Mouse (Mus musculus) spleen, embryonic (tissue): ENCODE measurements at regions not wholly inside any gene's neighbourhood (a gene's known extent, or its start where the extent isn't known, plus 50 kb on each side); places are given as distances from the start of the nearest gene placed in this dataset.
"Not testable (repeated sequence)": the region's sequence is repeated elsewhere in the genome, so short reads cannot be mapped to it uniquely, and the experiment has no call there.

Source experiments
- CTCF ChIA-PET: fragments of 350-600 bp; sonication (Branson Sonifier 250); formaldehyde crosslinking; loops from one replicate; lab custom pipeline; 2022; lab: Charles Lee

DNA sequence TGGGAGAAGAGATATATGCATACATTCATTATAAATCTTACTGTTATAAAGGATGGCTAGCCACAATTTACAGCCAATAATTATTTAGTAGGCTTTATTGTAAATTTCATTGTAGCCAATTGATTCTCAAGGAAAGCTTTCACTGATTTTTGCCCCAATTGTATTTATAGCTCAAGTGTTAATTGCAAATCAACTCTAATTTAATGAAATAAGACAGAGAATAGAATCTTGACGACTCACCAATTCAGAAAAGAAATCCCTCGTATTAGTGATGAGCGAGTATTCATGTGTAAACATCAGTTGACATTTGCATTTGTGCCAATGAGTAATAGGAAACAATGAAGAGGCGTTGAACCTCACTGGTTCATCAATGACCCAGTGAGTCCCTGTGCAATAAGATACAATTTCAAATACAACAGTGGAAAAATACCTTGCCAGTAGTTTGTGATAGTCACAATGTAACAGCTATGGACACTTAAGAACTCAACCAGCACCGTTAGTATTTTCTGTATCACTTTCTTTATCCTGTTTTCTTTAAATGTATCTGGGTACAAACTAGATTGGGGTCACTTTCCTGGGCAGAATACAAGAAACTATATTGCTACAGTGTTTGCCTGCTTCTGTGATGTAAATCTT lies 124.6 kb upstream of the Cpsf6 start:
- CTCF ChIA-PET, result no interaction called here

DNA sequence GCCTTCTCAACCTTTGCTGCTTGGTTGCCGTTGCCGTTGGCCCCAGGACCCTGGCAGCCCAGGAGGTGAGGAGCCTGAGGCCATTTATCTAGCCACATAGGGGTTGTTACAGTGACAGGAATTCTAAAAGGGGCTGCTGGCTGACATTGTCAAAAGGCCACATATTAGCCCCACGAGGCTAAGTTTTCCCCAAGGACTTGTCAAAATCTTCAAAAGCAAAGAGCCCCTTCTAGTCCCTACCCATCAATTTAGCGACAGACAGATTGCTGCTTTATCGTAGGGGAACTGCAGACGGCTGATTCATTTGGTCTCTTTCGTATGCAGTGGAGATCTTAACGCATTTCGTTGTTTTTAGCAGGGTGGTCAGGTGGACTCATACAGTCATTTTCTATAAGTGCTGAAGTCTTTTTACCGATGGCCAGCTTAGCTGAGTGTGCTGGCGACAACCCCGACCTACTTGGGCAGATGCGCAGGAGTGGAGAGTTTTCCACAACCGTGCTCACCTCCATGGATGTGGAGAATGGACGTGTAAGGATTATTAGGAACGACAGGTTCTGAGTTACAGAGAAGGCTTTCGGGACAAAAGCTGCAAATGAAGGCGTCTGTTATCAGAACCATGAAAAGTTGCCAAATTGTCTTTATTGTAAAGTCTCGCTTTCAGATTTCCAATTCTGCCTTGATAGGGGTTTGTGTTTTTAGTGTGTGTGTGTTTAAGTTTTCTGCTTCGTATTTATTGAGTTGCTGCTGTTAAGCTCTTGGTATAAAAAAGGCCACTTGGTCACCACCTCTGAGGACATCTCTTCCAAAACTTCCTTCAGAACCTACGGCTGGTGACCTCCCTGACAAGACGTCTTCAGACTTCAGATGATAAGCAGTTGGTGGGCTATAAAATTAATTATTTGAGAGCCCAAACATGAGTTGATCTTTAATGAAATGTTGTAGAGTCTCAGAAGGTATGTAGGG lies 123.7 kb upstream of the Cpsf6 start:
- CTCF ChIA-PET, result no interaction called here

DNA sequence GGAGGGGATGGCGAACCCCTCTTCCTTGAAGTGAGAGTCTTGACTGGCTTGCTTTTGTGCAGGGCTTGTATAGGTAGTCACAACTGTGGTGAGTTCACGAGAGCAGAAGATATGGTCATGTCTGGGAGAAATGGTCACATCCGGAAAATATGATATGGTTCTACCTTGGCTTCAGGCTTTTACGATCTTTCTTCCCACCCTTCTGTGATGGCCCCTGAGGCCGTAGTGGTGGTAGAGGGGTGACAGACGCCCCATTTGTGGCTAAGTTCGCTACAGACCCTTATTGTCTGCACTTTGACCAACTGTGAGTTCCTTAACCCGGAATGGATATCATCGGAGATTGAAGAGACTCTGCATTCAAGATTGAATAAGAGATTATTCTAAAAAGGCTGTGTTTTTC lies 122.9 kb upstream of the Cpsf6 start:
- CTCF ChIA-PET, result no interaction called here

DNA sequence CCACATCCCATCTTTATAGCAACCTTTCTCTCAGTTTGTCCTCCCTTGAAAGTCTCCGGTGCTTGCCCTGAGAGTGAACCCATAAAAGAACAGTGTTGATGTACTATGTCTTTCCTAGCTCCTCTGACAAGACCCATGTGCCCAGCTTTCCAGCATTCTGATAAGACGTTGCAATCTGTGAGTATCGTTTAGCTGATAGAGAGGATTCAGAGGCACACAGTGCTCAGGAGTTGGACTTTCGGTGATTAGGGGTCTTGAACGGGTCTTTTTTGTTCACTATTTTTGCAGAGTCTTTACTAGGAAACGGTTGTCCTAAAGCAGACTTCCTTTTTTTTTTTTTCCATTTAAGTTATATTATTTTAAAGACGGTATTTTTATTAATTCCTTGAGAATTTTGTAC lies 122.3 kb upstream of the Cpsf6 start:
- CTCF ChIA-PET, result no interaction called here

DNA sequence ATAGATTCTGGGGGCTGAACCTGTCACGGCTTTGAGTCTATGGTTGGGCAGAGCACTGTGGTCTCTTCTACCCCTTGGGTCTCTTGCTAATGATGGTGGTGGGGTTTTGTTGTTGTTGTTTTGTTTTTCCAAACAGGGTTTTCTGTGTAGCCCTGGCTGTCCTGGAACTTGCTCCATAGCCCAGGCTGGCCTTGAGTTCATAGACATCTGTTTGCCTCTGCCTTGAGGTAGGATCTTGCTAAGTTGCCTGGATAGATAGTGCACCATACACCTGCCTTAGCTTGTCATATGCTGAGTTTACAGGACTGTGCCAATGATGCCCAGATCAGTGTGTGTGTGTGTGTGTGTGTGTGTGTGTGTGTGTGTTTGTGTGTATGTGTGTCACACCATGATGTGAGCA lies 121.6 kb upstream of the Cpsf6 start:
- CTCF ChIA-PET, result no interaction called here

DNA sequence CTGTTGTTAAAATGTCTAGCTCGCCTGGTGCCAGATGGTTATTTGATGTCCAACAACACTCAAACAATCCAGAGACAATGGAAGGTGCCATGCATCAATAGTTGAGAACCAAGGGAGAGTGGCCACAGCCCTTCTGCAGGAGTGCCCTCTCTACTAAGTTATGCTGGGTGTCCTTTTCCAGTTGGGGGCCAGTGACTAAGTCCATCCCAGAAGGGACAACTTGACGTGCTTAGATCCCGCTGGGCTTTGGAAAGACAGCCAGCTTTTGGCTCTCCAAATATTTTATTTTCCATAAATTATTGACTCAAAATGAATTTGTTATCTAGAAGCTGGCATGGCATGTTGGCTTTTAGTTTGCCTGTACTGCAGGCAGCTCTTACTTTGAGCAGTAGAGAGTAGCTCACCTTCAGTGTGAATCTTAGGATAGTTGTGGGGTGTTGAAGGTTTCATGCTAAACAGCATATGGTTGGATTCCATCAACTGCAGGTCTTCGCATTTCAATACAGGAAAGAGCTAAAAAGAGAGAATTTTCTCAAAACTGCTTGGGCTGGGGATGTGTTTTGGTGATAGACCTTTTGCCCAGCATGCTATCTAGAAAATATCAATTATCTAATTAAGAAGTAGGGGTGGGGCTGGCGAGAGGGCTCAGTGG lies 120.8 kb upstream of the Cpsf6 start:
- CTCF ChIA-PET, result interaction anchor here (0.9 kb wide), 1 partner anchor 15 kb away, joined by 3 read pairs; no protein-coding TSS in a partner anchor

DNA sequence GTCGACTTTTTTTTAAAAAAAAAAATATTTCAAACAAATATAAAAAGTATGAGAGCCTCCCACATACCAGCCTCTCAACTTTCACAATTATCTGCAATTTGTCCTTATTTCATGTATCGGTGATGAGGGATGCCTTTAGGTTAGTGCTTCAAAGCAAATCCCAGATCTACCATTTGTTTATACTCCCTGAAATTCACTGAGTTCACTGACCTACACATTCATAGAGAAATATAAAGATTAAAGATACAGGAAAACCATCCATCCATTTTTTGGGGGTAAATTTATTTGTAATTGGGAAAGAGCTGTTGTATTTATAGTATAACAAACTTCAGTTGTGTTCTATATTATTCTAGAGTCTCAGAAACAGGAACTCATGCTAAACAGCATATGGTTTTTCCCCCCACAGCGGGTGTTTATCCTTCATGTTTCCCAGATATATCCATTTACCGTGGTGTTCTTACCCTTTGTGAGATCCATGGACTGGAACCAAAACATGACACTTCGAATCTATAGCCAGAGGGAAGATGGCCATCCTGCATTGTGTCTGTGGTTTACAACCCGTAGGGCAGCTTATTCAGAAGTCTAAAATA lies 120.1 kb upstream of the Cpsf6 start:
- CTCF ChIA-PET, result interaction anchor here (0.9 kb wide), 1 partner anchor 16 kb away, joined by 3 read pairs; no protein-coding TSS in a partner anchor

DNA sequence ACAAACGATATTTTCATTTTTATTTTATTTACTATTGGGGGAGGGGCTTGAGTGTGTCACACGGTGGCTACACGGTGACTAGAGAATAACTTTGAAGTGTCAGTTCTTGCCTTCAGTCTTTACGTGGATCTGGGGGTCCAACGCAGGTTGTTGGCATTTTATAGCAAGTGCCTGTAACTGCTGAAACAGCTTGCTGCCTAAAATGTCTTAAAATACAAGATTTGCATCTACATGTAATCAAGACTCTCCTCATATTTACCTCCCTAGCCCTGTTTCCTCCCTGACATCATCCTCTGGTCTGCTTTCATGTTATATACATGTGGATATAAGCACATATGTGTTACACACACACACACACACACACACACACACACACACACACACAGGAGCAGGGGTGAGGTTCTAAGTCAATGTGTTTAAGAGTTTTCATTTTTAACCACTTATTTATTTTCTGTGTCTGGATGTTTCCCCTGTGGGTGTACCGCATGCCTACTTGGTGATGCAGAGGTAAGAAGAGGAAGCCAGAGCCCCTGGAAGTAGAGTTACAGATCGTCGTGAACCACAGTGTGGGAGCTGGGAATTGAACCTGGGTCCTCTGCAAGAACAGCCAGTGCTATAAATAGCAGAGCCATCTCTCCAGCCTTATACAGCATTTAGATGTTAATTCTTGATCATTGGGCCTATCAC lies 119.5 kb upstream of the Cpsf6 start:
- CTCF ChIA-PET, result interaction anchor here (0.7 kb wide), 1 partner anchor 46 kb away, joined by 3 read pairs; no protein-coding TSS in a partner anchor

DNA sequence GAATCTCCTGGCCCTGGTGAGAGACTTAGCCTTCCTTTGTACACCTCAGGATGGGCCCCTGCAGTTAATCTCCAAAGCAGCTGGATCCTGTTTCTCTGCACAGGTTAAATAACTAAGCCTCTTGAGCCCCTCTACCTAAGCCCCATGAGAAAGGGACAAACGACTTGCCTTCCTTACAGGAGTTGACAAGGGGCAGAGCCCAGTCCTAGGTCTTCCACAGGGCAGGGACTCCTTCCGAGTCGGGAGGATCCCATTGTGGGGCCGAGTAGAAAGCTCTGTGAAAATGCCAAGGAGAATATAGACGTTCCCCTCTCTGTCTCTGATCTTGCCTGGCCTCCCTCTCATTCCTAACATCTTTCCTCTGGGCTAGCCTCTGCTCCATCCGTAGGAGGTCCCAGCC lies 118.7 kb upstream of the Cpsf6 start:
- CTCF ChIA-PET, result no interaction called here

DNA sequence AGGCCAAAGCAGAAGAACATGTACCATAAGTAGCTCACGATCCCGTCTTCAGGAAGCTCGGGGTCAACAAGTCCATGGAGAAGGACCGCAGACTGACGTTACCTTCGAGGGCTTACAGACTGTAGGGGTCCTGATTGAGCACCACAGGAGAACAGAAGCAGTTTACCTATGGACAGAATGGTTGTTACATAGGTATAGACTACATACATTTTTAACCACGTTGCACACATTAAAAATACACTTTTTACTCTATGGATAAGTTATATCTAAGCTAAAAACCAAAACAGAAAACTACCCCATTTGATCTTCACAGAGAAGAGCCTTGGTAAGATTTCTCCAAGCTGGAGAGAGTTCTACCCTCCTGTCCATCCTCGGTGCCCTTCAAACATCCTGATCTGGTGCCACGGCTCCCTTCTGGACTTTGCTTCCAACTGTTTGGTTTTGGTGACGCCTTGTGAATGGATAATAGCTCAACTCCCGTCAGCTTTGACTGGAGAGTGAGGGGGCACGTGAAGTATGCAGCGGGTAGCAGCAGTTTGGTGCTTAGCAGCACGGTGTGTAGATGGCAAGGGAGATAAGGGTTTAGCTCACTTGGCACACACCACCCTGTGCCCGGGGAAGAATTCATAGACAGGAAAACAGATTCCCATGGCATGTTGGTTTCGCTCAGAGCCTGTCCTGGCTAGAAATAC lies 117.9 kb upstream of the Cpsf6 start:
- CTCF ChIA-PET, result no interaction called here

DNA sequence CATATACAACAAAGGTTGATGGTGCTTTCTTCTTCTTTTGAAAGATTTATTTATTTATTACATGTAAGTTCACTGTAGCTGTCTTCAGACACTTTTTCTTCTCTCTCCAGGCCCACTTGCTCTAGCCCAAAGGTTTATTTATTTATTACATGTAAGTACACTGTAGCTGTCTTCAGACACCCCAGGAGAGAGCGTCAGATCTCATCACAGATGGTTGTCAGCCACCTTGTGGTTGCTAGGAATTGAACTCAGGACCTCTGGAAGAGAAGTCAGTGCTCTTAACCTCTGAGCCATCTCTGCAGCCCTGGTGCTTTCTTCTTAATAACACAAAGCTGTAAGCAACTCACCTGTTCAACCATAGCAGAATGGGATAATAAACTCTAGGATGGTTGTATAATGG lies 117.3 kb upstream of the Cpsf6 start:
- CTCF ChIA-PET, result not testable (repeated sequence)

DNA sequence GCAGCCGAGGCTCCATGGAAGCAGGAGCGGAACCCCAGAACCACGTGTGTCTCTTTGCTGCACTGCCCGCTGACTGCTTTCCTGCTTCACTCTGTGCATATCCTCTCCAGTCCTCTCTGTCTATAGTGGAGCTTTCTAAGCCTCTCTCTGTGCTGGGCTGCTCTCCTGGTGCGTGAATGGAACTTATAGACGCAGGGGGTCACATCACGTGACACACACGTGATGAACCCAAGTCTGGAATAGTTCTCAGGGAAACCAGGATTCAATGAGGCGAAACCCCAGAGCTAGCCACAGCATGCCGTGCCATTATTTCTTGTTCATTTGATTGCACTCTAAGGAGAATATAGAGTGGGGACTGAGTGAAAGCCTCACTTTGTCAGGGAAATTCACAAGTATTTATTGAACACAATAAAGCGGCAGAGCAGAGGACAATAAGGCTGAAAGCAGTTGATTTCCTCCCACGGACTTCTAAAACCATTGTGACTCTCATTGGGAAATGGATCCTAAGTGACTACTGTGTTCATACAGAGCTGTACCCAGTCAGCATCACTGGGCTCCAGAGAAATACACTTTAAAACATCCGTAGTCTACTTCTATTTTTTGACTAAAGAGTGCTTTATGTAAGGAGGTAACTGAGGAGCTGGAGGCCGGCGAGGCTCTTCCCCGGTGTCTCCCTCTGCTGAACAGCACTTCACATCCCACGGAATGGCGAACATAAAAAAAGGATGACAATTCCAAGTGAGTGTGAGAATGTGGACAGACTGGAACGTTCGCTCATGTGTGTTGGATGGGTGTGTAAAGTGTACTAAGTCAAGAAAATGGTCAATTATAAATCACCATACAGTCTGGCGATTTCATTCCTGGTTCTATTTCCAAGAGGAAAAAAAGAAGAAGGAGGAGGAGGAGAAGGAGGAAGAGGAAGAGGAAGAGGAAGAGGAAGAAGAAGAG lies 116.5 kb upstream of the Cpsf6 start:
- CTCF ChIA-PET, result no interaction called here

DNA sequence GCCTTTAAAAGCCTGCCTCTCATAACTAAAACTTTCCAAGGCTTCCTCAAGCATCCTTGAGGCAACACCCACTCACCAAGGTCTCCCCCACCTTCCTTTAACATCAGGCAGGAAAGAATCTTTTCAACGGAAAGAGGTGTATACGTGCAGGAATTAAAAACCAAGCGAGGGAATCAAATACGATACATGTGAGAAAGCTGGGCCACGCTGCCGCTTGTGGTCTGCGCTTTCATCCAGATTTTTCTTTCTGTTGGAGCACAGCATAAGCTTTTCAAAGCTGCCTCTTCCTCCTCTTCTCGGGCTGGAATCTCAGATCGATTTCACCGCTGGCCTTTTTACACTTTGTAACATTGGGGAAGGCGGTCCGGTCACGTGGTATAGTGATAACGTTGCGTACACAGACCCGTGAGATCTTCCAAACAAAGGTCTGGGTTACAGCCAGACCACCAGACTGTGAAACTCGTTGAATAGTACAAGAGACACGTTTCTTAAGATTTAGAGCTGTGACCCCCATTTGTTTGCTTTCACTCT lies 114.4 kb upstream of the Cpsf6 start:
- CTCF ChIA-PET, result no interaction called here

DNA sequence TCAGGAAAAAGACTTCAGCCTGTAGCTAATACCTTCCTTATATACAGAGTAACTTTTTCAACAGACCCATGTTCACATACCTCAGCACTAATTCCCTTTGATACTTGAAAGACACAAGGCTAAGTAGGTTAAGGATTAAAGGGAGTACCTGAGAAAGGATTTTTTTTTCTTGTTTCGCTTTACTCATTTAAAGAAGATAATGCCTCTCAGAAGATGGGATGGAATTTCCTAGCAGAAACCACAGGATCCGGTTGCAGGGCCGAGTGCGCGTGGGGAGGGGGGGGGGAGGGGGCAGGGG lies 114.0 kb upstream of the Cpsf6 start:
- CTCF ChIA-PET, result no interaction called here

DNA sequence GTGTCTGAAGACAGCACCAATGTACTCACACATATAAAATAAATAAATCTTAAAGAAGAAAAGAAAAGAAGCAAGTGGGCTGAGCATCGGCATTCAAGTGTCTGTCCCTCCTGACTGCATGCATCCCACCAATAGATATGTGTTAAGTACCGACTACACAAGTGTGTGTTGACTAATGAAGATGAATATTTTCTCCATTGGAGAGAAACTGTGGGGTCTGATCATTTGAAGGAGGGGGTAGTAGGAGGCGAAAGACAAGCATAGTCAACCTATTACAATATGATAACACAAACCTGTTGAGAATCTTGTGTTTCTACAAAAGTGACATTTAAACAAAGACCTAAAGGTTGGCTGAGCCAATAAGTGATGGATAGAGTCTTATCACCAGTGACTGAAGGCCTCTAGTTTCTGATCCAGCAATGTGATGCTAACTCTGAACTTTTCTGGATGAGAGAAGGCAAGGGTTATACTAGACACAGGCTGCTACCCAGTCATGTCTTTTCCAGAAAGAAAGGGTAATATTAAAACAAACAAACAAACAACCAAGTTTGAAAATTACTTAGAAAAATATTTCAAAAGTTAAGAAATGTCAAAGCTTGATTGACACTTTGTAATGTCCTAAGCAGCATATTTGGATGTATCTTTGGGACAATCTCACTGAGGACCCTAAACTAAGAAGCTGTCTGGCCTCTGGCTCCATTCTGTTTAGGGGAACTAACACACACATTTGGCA lies 113.4 kb upstream of the Cpsf6 start:
- CTCF ChIA-PET, result no interaction called here

DNA sequence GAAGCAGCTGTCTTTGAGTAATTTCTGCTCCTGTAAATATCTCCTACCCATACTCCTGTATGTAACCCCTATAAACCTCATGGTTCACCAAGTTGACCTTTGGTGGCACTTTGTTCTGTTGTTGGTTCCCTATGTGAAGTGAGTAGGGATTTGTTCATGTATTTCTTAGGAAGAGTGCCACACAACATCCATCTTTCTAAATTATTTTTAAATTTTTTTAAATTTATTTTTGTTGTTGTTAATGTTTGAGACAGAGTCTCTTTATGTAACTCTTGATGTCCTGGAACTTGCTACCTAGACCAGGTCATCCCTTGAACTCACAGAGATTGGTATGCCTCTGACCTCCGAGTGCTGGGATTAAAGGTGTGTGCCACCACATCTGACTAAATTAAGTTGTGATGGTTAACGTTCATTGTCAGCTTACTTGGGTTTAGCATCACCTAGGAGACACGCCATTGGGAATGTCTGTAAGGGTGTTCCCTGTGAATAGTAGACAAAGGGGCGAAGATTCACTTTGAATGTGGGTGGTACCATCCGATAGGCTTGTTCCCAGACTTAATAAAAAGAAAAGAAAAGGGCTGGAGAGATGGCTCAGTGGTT lies 112.7 kb upstream of the Cpsf6 start:
- CTCF ChIA-PET, result interaction anchor here (0.6 kb wide), 1 partner anchor 263 kb away, joined by 5 read pairs; no protein-coding TSS in a partner anchor

DNA sequence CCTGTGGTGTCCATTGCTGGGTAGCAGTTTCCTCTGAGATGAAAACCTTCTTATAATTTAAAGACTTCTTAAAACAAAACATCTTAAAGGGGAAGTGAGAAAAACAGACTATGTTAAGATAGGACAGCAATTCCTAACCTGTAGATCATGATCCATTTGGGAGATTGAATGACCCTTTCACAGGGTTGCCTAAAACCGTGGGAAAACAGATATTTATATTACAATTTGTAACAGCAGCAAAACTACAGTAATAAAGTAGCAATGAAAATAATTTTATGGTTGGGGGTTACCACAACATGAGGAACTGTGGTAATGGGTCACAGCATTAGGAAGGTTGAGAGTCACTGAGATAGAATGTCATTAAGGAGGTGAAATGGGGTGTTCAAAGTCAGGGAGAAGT lies 111.9 kb upstream of the Cpsf6 start:
- CTCF ChIA-PET, result no interaction called here

DNA sequence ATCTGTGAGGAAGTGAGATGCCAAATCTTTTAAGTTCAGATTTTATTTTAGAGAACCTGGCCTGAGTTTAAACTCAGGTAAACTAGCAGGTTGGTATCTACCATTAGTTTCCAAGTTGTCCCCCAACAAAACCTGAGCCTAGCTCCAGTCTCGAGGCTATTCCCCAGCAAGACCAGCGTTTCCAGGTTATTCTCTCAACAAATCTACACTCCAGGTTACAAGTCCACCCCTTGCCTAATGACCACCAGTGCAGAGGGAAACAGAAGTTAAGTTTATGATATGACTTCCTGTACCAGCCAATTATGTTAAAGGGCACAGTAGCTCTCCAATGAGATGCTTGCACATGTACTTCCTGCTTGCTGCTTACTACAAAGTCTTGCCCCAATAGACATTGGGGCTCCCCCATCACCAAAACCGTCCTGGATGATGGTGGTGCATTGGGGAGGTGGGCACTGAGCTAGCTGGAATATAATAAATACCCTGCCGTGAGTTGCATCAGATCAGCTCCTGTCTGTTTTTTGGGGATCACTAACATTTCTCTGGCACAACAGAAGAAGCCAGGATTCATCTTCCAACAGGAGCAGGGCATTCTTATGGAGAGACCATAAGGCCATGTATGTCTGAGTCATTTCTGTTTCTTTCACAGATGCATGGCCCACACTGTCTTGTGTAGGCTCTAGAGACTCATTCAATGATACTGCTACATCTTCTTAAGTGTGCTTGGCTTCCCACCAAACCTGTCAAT lies 111.2 kb upstream of the Cpsf6 start:
- CTCF ChIA-PET, result no interaction called here
